Mouse (Mus musculus) gastrocnemius, adult 8-10 months (tissue): ENCODE results near the gene Elane. TPM values are rescaled to one million over a fixed set of nuclear protein-coding genes. Genes with fewer than 3 reads are reported as not detected.

Source experiments
- DNase-seq, 2 experiments: peaks; one replicate each; pipeline ENCODE4 v3.0.0; 2022; ENCODE audit warnings: low spot score in 2 of 2
- total RNA-seq, 4 experiments: library from RNA; stranded (reverse); gene quantifications; 2 replicates each; pipeline ENCODE4 v1.2.4; 2022

The Elane gene
- total RNA-seq, 4 experiments from 2014 or later, result not detected

DNA sequence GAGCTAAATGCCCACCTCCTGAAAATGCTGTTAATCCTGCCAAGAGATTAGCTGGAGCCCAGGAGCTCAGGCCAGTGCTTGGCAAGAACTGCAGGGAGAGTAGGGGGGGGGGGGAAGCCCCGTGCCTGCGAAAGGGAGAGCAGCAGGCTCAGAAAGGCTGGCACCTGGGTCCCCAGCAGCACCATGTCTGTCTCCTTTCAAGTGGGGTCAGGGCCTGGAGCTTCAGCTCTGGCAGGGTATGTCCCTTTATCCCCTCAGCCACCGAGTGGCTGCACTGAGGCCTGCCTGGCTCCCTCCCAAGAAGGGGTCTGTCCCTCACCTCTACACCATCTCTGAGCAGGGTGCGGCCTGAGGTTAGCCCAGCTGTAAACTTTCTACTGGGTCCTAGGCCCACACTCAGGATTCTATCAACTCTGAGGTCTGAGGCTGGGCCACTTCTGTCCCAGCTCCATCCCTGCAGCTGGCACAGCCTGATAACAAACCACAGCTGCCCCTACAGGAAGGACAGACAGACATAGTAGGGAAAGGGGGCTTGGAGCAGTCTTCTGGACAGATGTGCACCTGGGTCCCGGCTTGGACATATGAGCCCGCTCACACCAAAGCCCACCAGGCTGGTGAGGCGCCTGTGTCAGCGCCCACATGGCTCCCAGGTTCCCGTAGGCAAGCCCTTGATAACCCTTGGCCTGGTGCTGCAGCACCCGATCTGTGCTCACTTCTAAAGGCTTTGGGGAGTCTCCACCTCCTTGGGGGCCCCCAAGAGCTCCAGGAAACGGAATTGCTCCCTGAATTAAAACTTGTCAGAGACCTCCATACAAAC lies 28.3 kb downstream of the Elane start:
- no peak for DNase-seq

- DNase-seq, result no peak
These were observed 29.0 kb downstream of the Elane start for GRCm38 (mm10) chr10:79914948-79915596.

- DNase-seq, result no peak
These were observed 30.0 kb downstream of the Elane start for GRCm38 (mm10) chr10:79916081-79916480.

- DNase-seq, result peak; percentile 76 to 77
These were observed 30.9 kb downstream of the Elane start, which contains the start of gene Kiss1r for GRCm38 (mm10) chr10:79916808-79917531. Gene Kiss1r (plus strand): TSS chr10:79916971.

DNA sequence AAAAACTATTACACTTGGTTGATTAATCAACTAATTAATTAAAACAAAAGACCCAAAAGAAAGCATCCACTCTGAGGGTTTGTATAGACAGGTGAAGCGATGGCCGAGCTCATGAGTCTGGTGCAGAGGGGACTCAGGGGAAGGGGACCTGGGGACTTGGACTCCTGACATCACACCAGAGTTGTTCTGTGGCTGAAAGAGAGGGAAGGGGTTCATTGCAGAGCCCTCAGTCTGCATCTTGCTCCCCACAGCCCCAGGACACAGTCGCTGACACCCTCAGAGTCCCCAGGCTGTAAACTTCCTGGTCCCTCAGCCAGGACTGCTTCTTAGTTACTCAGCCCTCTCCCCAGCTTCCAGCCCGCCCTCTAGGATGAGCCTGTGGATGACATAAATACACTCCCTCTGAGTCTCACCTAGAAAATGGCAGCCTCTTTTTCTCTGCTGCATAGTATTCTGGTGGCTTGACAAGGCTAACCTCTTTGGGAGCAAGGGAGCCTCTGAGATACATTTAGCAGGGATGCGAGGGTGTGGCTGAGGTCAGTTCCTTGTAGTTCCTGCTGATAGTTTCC lies 31.6 kb downstream of the Elane start:
- DNase-seq, result no peak

DNA sequence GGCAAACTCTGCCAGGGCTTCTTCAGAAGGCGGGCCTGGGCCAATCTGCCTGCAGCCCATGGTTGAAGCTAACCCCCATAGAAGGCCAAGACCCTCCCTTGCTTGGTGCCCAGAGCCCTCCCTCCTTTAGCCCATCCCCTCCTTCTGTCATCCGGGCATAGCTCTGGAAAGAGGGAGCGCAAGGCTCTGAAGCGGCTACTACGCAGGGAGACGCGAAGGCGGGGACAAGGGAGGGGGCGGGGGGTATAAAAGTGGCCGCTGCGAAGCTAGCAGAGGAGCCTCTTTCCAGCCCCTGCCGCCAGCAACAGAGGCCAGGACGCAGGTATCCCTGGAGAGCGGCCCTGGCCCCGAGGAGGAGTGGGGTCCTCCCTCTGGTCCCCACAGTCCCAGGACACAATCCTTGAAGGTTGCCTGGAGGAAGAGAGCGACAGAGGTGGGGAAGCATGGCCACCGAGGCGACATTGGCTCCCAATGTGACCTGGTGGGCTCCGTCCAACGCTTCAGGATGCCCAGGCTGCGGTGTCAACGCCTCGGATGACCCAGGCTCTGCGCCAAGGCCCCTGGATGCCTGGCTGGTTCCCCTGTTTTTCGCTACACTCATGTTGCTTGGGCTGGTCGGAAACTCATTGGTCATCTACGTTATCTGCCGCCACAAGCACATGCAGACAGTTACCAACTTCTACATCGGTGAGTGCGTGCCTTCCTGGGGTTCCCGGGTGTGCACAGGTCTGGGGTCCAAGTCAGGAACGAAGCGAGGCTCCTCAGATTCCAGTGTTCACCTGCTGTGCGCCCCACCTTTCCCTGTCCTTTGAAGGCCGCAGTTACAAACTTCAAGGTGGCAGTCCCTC lies 32.4 kb downstream of the Elane start:
- no peak for DNase-seq

GRCm38 (mm10) chr10:79919251-79919849 lies 33.3 kb downstream of the Elane start:
- DNase-seq, result no peak

- DNase-seq, result no peak
These were observed 34.2 kb downstream of the Elane start for GRCm38 (mm10) chr10:79920056-79920890.

GRCm38 (mm10) chr10:79920958-79921535 lies 35.0 kb downstream of the Elane start, which contains the start of gene R3hdm4:
Gene R3hdm4 (minus strand): TSS chr10:79921208.
- no peak for DNase-seq

DNA sequence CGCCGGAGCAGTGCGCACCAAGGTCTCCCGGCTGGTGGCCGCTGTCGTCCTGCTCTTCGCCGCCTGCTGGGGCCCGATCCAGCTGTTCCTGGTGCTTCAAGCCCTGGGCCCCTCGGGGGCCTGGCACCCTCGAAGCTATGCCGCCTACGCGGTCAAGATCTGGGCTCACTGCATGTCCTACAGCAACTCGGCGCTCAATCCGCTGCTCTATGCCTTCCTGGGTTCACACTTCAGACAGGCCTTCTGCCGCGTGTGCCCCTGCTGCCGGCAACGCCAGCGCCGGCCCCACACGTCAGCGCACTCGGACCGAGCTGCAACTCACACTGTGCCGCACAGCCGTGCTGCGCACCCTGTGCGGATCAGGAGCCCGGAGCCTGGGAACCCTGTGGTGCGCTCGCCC lies 35.5 kb downstream of the Elane start:
- no peak for DNase-seq

GRCm38 (mm10) chr10:79924998-79925784 lies 39.1 kb downstream of the Elane start:
- DNase-seq, result peak; percentile 89 to 90

- no peak for DNase-seq
These were observed 39.9 kb downstream of the Elane start for GRCm38 (mm10) chr10:79925785-79926490.

GRCm38 (mm10) chr10:79926491-79927323 lies 40.7 kb downstream of the Elane start, which contains the start of gene Arid3a:
Gene Arid3a (plus strand): TSS chr10:79927043.
- DNase-seq, result peak; percentile 70 to 81

- DNase-seq, result no peak
These were observed 41.4 kb downstream of the Elane start for GRCm38 (mm10) chr10:79927324-79928029.

DNA sequence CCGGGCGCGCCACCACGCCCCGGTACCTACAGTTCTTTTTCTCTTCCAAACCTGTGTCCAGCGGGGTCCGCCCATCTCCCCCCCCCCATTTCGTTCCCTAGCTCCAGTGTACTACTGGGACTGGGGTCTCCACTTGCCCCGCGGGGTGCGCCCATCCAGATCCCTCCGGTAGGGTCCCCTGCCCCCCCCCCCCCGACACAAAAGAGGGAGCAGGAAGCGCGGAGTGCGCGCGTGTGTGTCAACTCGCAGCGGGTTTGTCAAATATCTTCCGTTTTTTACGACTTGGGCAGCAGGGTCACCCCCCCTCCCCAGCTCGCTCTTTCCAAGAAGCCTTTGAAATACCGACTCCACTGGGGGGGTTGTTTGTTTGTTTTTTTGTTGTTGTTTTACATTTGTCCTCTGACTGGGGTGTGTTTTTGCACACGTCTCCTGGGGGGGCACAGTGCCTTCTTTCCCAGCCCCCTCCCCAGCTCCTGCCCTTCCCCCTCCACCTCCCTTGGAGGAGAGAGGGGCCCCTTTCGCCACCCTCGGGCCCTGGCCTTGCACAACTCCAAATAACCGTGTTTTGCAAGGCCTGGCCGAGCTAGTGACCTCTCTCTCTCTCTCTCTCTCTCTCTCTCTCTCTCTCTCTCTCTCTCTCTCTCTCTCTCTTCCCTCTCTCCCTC lies 42.1 kb downstream of the Elane start:
- no peak for DNase-seq
